Mouse (Mus musculus): ENCODE data around the gene Gm20807. TPM values are rescaled to one million over a fixed set of nuclear protein-coding genes. Genes with fewer than 3 reads are reported as not detected.
"Not testable (repeated sequence)": the region's sequence is repeated elsewhere in the genome, so short reads cannot be mapped to it uniquely, and the experiment has no call there.

Gm20807 gene
- not detected for total RNA-seq (2018; cell fraction: chromatin; rRNA removed)
- total RNA-seq (2018; cell fraction: cytosol; rRNA removed) = not detected
- not detected for total RNA-seq (2018; cell fraction: nucleus; rRNA removed)
- not detected in 3 replicates for polyA plus RNA-seq (2018)

- not testable (repeated sequence) for H3K4me3 ChIP-seq (ENCODE audit: inconsistent target); H3K27ac ChIP-seq; H3K36me3 ChIP-seq (ENCODE audit: inconsistent target); H3K79me2 ChIP-seq (ENCODE audit: inconsistent target)
These were observed at the start of gene Gm20807 for GRCm38 (mm10) chrY:13042591-13042990. Gene Gm20807, plus strand, starts transcription at chrY:13042891.

Other genes with a start within 250 kb of the Gm20807 start
- not detected in 3 replicates for gene Gm21891, start 90.6 kb downstream of the Gm20807 start, polyA plus RNA-seq (2018)
- gene Gm21425, start 119.1 kb downstream of the Gm20807 start, polyA plus RNA-seq (2018) = not detected in 3 replicates
- gene Gm21828, start 181.0 kb downstream of the Gm20807 start, polyA plus RNA-seq (2018) = not detected in 3 replicates
- not detected in 3 replicates for gene Gm21440, start 209.5 kb downstream of the Gm20807 start, polyA plus RNA-seq (2018)
- gene Gm21454, start 209.6 kb downstream of the Gm20807 start, polyA plus RNA-seq (2018) = not detected in 3 replicates